Mouse (Mus musculus) forebrain, embryonic 12.5 days (tissue): Measurements from ENCODE around the gene Arsb. TPM values are rescaled to one million over a fixed set of nuclear protein-coding genes. Genes with fewer than 3 reads are reported as not detected.
"Not testable (repeated sequence)": the region's sequence is repeated elsewhere in the genome, so short reads cannot be mapped to it uniquely, and the experiment has no call there.

Source experiments
- ATAC-seq: fragments of 200-750 bp; cut with Nextera tagmentation; 2 replicates; pipeline ENCODE4 v1.8.0; 2017; ENCODE audit warnings: moderate TSS enrichment; ENCODE audit not compliant: low FRiP score
- H3K27ac ChIP-seq: fragments of 300-500 bp; sonication (generic); 2 replicates; pipeline ENCODE4 v1.5.1; 2016; ENCODE audit warnings: mild to moderate bottlenecking
- H3K27me3 ChIP-seq: fragments of 300-500 bp; sonication (generic); 2 replicates; pipeline ENCODE4 v1.6.1; 2016; ENCODE audit warnings: mild to moderate bottlenecking
- H3K36me3 ChIP-seq: fragments of 300-500 bp; sonication (generic); replicated peaks from 2 replicates; pipeline ENCODE4 v1.6.1; 2016; ENCODE audit warnings: mild to moderate bottlenecking
- H3K4me1 ChIP-seq: fragments of 300-500 bp; sonication (generic); 2 replicates; pipeline ENCODE4 v1.6.1; 2016
- H3K4me2 ChIP-seq: fragments of 300-500 bp; sonication (generic); 2 replicates; pipeline ENCODE4 v1.6.1; 2016; ENCODE audit warnings: mild to moderate bottlenecking, moderate library complexity
- H3K4me3 ChIP-seq: fragments of 300-500 bp; sonication (generic); replicated peaks from 2 replicates; pipeline ENCODE4 v1.5.1; 2016; ENCODE audit warnings: mild to moderate bottlenecking
- H3K9ac ChIP-seq: fragments of 300-500 bp; sonication (generic); 2 replicates; pipeline ENCODE4 v1.6.1; 2016; ENCODE audit warnings: mild to moderate bottlenecking
- H3K9me3 ChIP-seq: fragments of 300-500 bp; sonication (generic); 2 replicates; pipeline ENCODE4 v1.6.1; 2016
- WGBS: fragments of 180-500 bp; shearing (Covaris S2); methylation state at CpG from one replicate; pipeline ENCODE4 v1.1.7; 2016; 5-methylcytosine and 5-hydroxymethylcytosine counted together
- polyA plus RNA-seq: library from polyadenylated mRNA; unstranded; fragments of >200 nt; fragmentation: Nextera tagmentation; extraction: Ambion mirVana; gene quantifications from 2 replicates; pipeline ENCODE4 v1.2.1, GENCODE M21; 2016

Arsb gene
- polyA plus RNA-seq, 1 experiment from 2014 or later = 7.3 TPM

GRCm38 (mm10) chr13:93797011-93797600 is 25.7 kb downstream of the Arsb start:
- Histone ChIP-seq H3K27ac (no peak overlapping the region), H3K9me3 (no peaks in the 10 kb centered on the region), H3K27me3 (no peaks in the 10 kb centered on the region), H3K4me3 (no peak overlapping the region), H3K4me1 (0 out of 2 replicates have a peak, but pooled peaks cover 4% of the 10 kb centered on the region), H3K4me2 (no peak overlapping the region), H3K36me3 (no peaks in the 10 kb centered on the region), H3K9ac (no peak overlapping the region)
- no peak for ATAC-seq
- WGBS = 83% methylated on average over 5 of the region's 5 CpGs

- 92% methylated on average over 2 of the region's 2 CpGs for WGBS
Measured at GRCm38 (mm10) chr13:93810311-93810710, 38.9 kb downstream of the Arsb start.

GRCm38 (mm10) chr13:93814081-93814480 is 42.7 kb downstream of the Arsb start:
- WGBS = 93% methylated on average over 6 of the region's 6 CpGs
- no peak for ATAC-seq
- no peaks in the 10 kb centered on the region for H3K27me3 ChIP-seq

More at GRCm38 (mm10) chr13:93810311-93810710, 38.9 kb downstream of the Arsb start:
- not testable (repeated sequence) for ATAC-seq, H3K27ac ChIP-seq, H3K4me2 ChIP-seq, H3K4me3 ChIP-seq, H3K27me3 ChIP-seq, H3K36me3 ChIP-seq, H3K9ac ChIP-seq, H3K9me3 ChIP-seq, H3K4me1 ChIP-seq

GRCm38 (mm10) chr13:93814676-93815075 is 43.2 kb downstream of the Arsb start:
- WGBS = 94% methylated on average over 12 of the region's 12 CpGs
- no peaks in the 10 kb centered on the region for H3K27me3 ChIP-seq

More at GRCm38 (mm10) chr13:93814081-93814480, 42.7 kb downstream of the Arsb start:
- Histone ChIP-seq H3K27ac (no peak overlapping the region), H3K36me3 (no peaks in the 10 kb centered on the region), H3K4me2 (no peak overlapping the region), H3K4me3 (no peak overlapping the region), H3K9ac (no peak overlapping the region), H3K4me1 (no peaks in the 10 kb centered on the region), H3K9me3 (no peaks in the 10 kb centered on the region)

GRCm38 (mm10) chr13:93815128-93815527 is 43.7 kb downstream of the Arsb start:
- Histone ChIP-seq H3K4me1 (no peaks in the 10 kb centered on the region), H3K27ac (no peak overlapping the region), H3K4me3 (no peak overlapping the region), H3K9me3 (0 out of 2 replicates have a peak, but pooled peaks cover 5% of the 10 kb centered on the region), H3K4me2 (no peak overlapping the region), H3K36me3 (no peaks in the 10 kb centered on the region), H3K9ac (no peak overlapping the region), H3K27me3 (no peaks in the 10 kb centered on the region)
- no peak for ATAC-seq
- WGBS = 89% methylated on average over 11 of the region's 11 CpGs

More at GRCm38 (mm10) chr13:93814676-93815075, 43.2 kb downstream of the Arsb start:
- Histone ChIP-seq H3K36me3 (no peaks in the 10 kb centered on the region), H3K4me2 (no peak overlapping the region), H3K4me3 (no peak overlapping the region), H3K4me1 (no peaks in the 10 kb centered on the region), H3K27ac (no peak overlapping the region), H3K9me3 (0 out of 2 replicates have a peak, but pooled peaks cover 5% of the 10 kb centered on the region), H3K9ac (no peak overlapping the region)
- ATAC-seq = no peak

GRCm38 (mm10) chr13:93816127-93816526 is 44.7 kb downstream of the Arsb start:
- no peaks in the 10 kb centered on the region for H3K36me3 ChIP-seq
- no peaks in the 10 kb centered on the region for H3K27me3 ChIP-seq
- ATAC-seq = no peak
- H3K27ac ChIP-seq = no peak overlapping the region
- no peak overlapping the region for H3K4me3 ChIP-seq
- WGBS = 95% methylated on average over 2 of the region's 2 CpGs
- 0 out of 2 replicates have a peak, but pooled peaks cover 5% of the 10 kb centered on the region for H3K9me3 ChIP-seq
- H3K4me2 ChIP-seq = no peak overlapping the region
- no peak overlapping the region for H3K9ac ChIP-seq
- H3K4me1 ChIP-seq = no peaks in the 10 kb centered on the region

GRCm38 (mm10) chr13:93816688-93817331 is 45.4 kb downstream of the Arsb start:
- no peak overlapping the region for H3K4me3 ChIP-seq
- H3K36me3 ChIP-seq = no peaks in the 10 kb centered on the region
- 0 out of 2 replicates have a peak, but pooled peaks cover 5% of the 10 kb centered on the region for H3K9me3 ChIP-seq
- 0 out of 2 replicates have a peak overlapping the region, but pooled peaks have one; percentile 32 for H3K27ac ChIP-seq
- no peak overlapping the region for H3K4me2 ChIP-seq
- WGBS = 42% methylated on average over 9 of the region's 9 CpGs
- H3K27me3 ChIP-seq = no peaks in the 10 kb centered on the region
- no peak for ATAC-seq
- no peaks in the 10 kb centered on the region for H3K4me1 ChIP-seq
- H3K9ac ChIP-seq = no peak overlapping the region

GRCm38 (mm10) chr13:93820173-93820572 is 48.7 kb downstream of the Arsb start:
- Histone ChIP-seq H3K4me1 (no peaks in the 10 kb centered on the region), H3K4me2 (no peak overlapping the region), H3K9ac (no peak overlapping the region), H3K9me3 (0 out of 2 replicates have a peak, but pooled peaks cover 5% of the 10 kb centered on the region), H3K27ac (no peak overlapping the region), H3K4me3 (no peak overlapping the region), H3K27me3 (no peaks in the 10 kb centered on the region), H3K36me3 (no peaks in the 10 kb centered on the region)
- no peak for ATAC-seq
- 84% methylated on average over 4 of the region's 4 CpGs for WGBS

- Histone ChIP-seq H3K36me3 (no peaks in the 10 kb centered on the region), H3K9ac (no peak overlapping the region), H3K4me3 (no peak overlapping the region), H3K27me3 (no peaks in the 10 kb centered on the region), H3K4me1 (no peaks in the 10 kb centered on the region), H3K4me2 (no peak overlapping the region), H3K27ac (no peak overlapping the region), H3K9me3 (0 out of 2 replicates have a peak, but pooled peaks cover 5% of the 10 kb centered on the region)
- no peak for ATAC-seq
- WGBS = 90% methylated on average over 6 of the region's 6 CpGs
Measured at GRCm38 (mm10) chr13:93822001-93822400, 50.6 kb downstream of the Arsb start.

GRCm38 (mm10) chr13:93825792-93826558 is 54.5 kb downstream of the Arsb start:
- Histone ChIP-seq H3K4me2 (no peak overlapping the region), H3K4me1 (no peaks in the 10 kb centered on the region), H3K27ac (no peak overlapping the region), H3K27me3 (no peaks in the 10 kb centered on the region), H3K9ac (no peak overlapping the region), H3K4me3 (no peak overlapping the region), H3K9me3 (no peaks in the 10 kb centered on the region), H3K36me3 (no peaks in the 10 kb centered on the region)
- no peak for ATAC-seq
- 74% methylated on average over 7 of the region's 7 CpGs for WGBS

GRCm38 (mm10) chr13:93827745-93828144 is 56.3 kb downstream of the Arsb start:
- H3K4me2 ChIP-seq = no peak overlapping the region
- no peaks in the 10 kb centered on the region for H3K27me3 ChIP-seq
- WGBS = 58% methylated on average over 2 of the region's 2 CpGs
- no peaks in the 10 kb centered on the region for H3K36me3 ChIP-seq
- H3K4me3 ChIP-seq = no peak overlapping the region
- H3K27ac ChIP-seq = no peak overlapping the region
- no peak overlapping the region for H3K9ac ChIP-seq
- no peaks in the 10 kb centered on the region for H3K9me3 ChIP-seq
- no peak for ATAC-seq
- no peaks in the 10 kb centered on the region for H3K4me1 ChIP-seq

GRCm38 (mm10) chr13:93829565-93830293 is 58.3 kb downstream of the Arsb start:
- no peaks in the 10 kb centered on the region for H3K4me1 ChIP-seq
- no peak overlapping the region for H3K4me3 ChIP-seq
- no peaks in the 10 kb centered on the region for H3K9me3 ChIP-seq
- no peaks in the 10 kb centered on the region for H3K36me3 ChIP-seq
- no peak overlapping the region for H3K27ac ChIP-seq
- 54% methylated on average over 2 of the region's 2 CpGs for WGBS
- no peak overlapping the region for H3K4me2 ChIP-seq
- H3K27me3 ChIP-seq = no peaks in the 10 kb centered on the region
- no peak for ATAC-seq
- no peak overlapping the region for H3K9ac ChIP-seq
